Mouse (Mus musculus) CH12.LX (cell line): ENCODE measurements around the gene Hivep2. TPM values are rescaled to one million over a fixed set of nuclear protein-coding genes. Genes with fewer than 3 reads are reported as not detected.

Experiments used
- DNase-seq: peaks from one replicate; pipeline ENCODE4 v3.0.0-alpha.2; 2013; ENCODE audit errors: extremely low read depth
- H3K27ac ChIP-seq: 2 replicates; pipeline ENCODE4 v1.5.1; 2012; ENCODE audit warnings: low read depth, mild to moderate bottlenecking, control low read depth, moderate library complexity; ENCODE audit not compliant: insufficient read depth
- H3K27me3 ChIP-seq: replicated peaks from 2 replicates; pipeline ENCODE3; 2012; ENCODE audit warnings: inconsistent platforms
- H3K36me3 ChIP-seq, 2 experiments: replicated peaks in 1 of 2; 2 replicates each; pipeline versions ENCODE3 to v1.6.1; 2012; ENCODE audit warnings: inconsistent platforms in 1 of 2, low read length in 1 of 2, mild to moderate bottlenecking in 1 of 2, mixed read lengths in 1 of 2, moderate library complexity in 1 of 2; ENCODE audit not compliant: control insufficient read depth in 1 of 2, insufficient read depth in 1 of 2
- H3K4me1 ChIP-seq, 2 experiments: 2 replicates each; pipeline ENCODE4 v1.6.1; 2012; ENCODE audit warnings: inconsistent platforms in 1 of 2, moderate library complexity in 1 of 2; ENCODE audit not compliant: insufficient read depth in 2 of 2, control insufficient read depth in 1 of 2
- H3K4me2 ChIP-seq: 2 replicates; pipeline ENCODE4 v1.6.1; 2012; ENCODE audit warnings: low read depth, mild to moderate bottlenecking, control low read depth; ENCODE audit not compliant: poor library complexity, insufficient read depth, severe bottlenecking
- H3K4me3 ChIP-seq, 3 experiments: fragments of 150-350 bp in 1 of 3; sonication (generic) in 1 of 3; replicated peaks in 1 of 3; 2 replicates each; pipeline versions ENCODE3 to v1.5.1; 2011 to 2012; ENCODE audit warnings: low read depth in 2 of 3, low read length in 2 of 3, mild to moderate bottlenecking in 2 of 3, moderate library complexity in 2 of 3, control low read depth in 1 of 3, improper control_type of control experiment in 1 of 3, inconsistent platforms in 1 of 3, mixed read lengths in 1 of 3; ENCODE audit not compliant: poor library complexity in 1 of 3
- H3K79me2 ChIP-seq: replicated peaks from 2 replicates; pipeline ENCODE4 v1.6.1; 2012; ENCODE audit warnings: mild to moderate bottlenecking, moderate library complexity; ENCODE audit not compliant: control insufficient read depth, poor library complexity, insufficient read depth, severe bottlenecking; ENCODE audit errors: extremely low read depth
- H3K9ac ChIP-seq: 2 replicates; pipeline ENCODE4 v1.6.1; 2012; ENCODE audit warnings: low read depth, mild to moderate bottlenecking, control low read depth, moderate library complexity; ENCODE audit not compliant: insufficient read depth
- H3K9me3 ChIP-seq: replicated peaks from 2 replicates; pipeline ENCODE3; 2012; ENCODE audit warnings: low read length, inconsistent platforms, mixed read lengths
- BHLHE40 ChIP-seq: IDR thresholded peaks from 2 replicates; pipeline ENCODE4 v1.6.1; 2011; ENCODE audit warnings: mild to moderate bottlenecking, low read depth, low read length, improper control_type of control experiment
- CHD1 ChIP-seq: IDR thresholded peaks from 2 replicates; pipeline ENCODE4 v1.6.1; 2012; ENCODE audit warnings: low read depth, low read length, improper control_type of control experiment, inconsistent platforms
- CHD2 ChIP-seq: IDR thresholded peaks from 2 replicates; pipeline ENCODE4 v1.6.1; 2011; ENCODE audit warnings: low read length, improper control_type of control experiment
- ELF1 ChIP-seq: IDR thresholded peaks from 2 replicates; pipeline ENCODE4 v1.6.1; 2014; ENCODE audit warnings: low read depth, mild to moderate bottlenecking, inconsistent platforms, low read length, improper control_type of control experiment
- IRF4 ChIP-seq: IDR thresholded peaks from 2 replicates; pipeline ENCODE4 v1.6.1; 2014; ENCODE audit warnings: low read depth, mild to moderate bottlenecking, inconsistent platforms, low read length, improper control_type of control experiment
- JUN ChIP-seq: IDR thresholded peaks from 2 replicates; pipeline ENCODE4 v1.6.1; 2011; ENCODE audit warnings: low read depth, mild to moderate bottlenecking, low read length, improper control_type of control experiment, moderate library complexity; ENCODE audit not compliant: insufficient read depth
- KAT2A ChIP-seq: IDR thresholded peaks from 2 replicates; pipeline ENCODE4 v1.6.1; 2012; ENCODE audit warnings: low read length, improper control_type of control experiment, inconsistent platforms; ENCODE audit not compliant: insufficient replicate concordance
- MAFK ChIP-seq: IDR thresholded peaks from 2 replicates; pipeline ENCODE4 v1.6.1; 2011; ENCODE audit warnings: low read length, improper control_type of control experiment; ENCODE audit not compliant: insufficient replicate concordance
- MAX ChIP-seq: IDR thresholded peaks from 2 replicates; pipeline ENCODE4 v1.6.1; 2011; ENCODE audit warnings: low read length, improper control_type of control experiment
- MAZ ChIP-seq: IDR thresholded peaks from 2 replicates; pipeline ENCODE4 v1.6.1; 2012; ENCODE audit warnings: low read depth, mild to moderate bottlenecking, inconsistent platforms, low read length, improper control_type of control experiment, moderate library complexity
- MEF2A ChIP-seq: IDR thresholded peaks from 2 replicates; pipeline ENCODE4 v1.6.1; 2014; ENCODE audit warnings: low read depth, mild to moderate bottlenecking, inconsistent platforms, low read length, improper control_type of control experiment, borderline replicate concordance
- MXI1 ChIP-seq: IDR thresholded peaks from 2 replicates; pipeline ENCODE4 v1.6.1; 2011; ENCODE audit warnings: mild to moderate bottlenecking, low read depth, low read length, improper control_type of control experiment
- NELFE ChIP-seq: IDR thresholded peaks from 2 replicates; pipeline ENCODE4 v1.6.1; 2011; ENCODE audit warnings: low read depth, low read length, improper control_type of control experiment
- NRF1 ChIP-seq: IDR thresholded peaks from 2 replicates; pipeline ENCODE4 v1.6.1; 2014; ENCODE audit warnings: low read depth, mild to moderate bottlenecking, inconsistent platforms, low read length, improper control_type of control experiment, moderate library complexity
- PAX5 ChIP-seq: IDR thresholded peaks from 2 replicates; pipeline ENCODE4 v1.6.1; 2012; ENCODE audit warnings: low read length, inconsistent platforms, mixed read lengths
- POLR2A ChIP-seq: IDR thresholded peaks from 2 replicates; pipeline ENCODE4 v1.6.1; 2011; ENCODE audit warnings: low read depth, mild to moderate bottlenecking, improper control_type of control experiment, low read length
- POLR2AphosphoS2 ChIP-seq: IDR thresholded peaks from 2 replicates; pipeline ENCODE4 v1.6.1; 2011; ENCODE audit warnings: low read depth, low read length, improper control_type of control experiment
- RAD21 ChIP-seq: IDR thresholded peaks from 2 replicates; pipeline ENCODE4 v1.6.1; 2011; ENCODE audit warnings: low read depth, mild to moderate bottlenecking, low read length, improper control_type of control experiment, moderate library complexity
- SIN3A ChIP-seq: IDR thresholded peaks from 2 replicates; pipeline ENCODE4 v1.6.1; 2012; ENCODE audit warnings: low read length, improper control_type of control experiment, inconsistent platforms
- SMC3 ChIP-seq: IDR thresholded peaks from 2 replicates; pipeline ENCODE4 v1.6.1; 2011; ENCODE audit warnings: low read depth, low read length, improper control_type of control experiment
- TCF12 ChIP-seq: IDR thresholded peaks from 2 replicates; pipeline ENCODE4 v1.6.1; 2014; ENCODE audit warnings: low read depth, mild to moderate bottlenecking, inconsistent platforms, low read length, improper control_type of control experiment
- UBTF ChIP-seq: IDR thresholded peaks from 2 replicates; pipeline ENCODE4 v1.6.1; 2012; ENCODE audit warnings: low read depth, mild to moderate bottlenecking, inconsistent platforms, low read length, improper control_type of control experiment, moderate library complexity
- USF2 ChIP-seq: conservative IDR thresholded peaks from 2 replicates; pipeline ENCODE4 v1.6.1; 2011; ENCODE audit warnings: low read depth, low read length, improper control_type of control experiment
- ZMIZ1 ChIP-seq: IDR thresholded peaks from 2 replicates; pipeline ENCODE4 v1.6.1; 2012; ENCODE audit warnings: low read depth, mild to moderate bottlenecking, inconsistent platforms, low read length, improper control_type of control experiment
- ZNF384 ChIP-seq: IDR thresholded peaks from 2 replicates; pipeline ENCODE4 v1.6.1; 2012; ENCODE audit warnings: low read depth, low read length, improper control_type of control experiment, inconsistent platforms
- dilution Hi-C: fragments of 300-500 bp; cut with MboI; formaldehyde crosslinking; loops from 2 replicates; pipeline ENCODE4 v1.14.3; 2020; ENCODE audit warnings: low sequenced_read_pairs; ENCODE audit not compliant: extremely low pct_unique_long_range_greater_than_20kb, extremely low pct_ligation_motif_present
- in situ Hi-C: fragments of 300-500 bp; cut with MboI; formaldehyde crosslinking; loops from 3 replicates; pipeline ENCODE4 v1.14.3; 2019; ENCODE audit warnings: low sequenced_read_pairs, low pct_ligation_motif_present, low pct_unique_long_range_greater_than_20kb, mixed read lengths
- polyA plus RNA-seq: library from polyadenylated mRNA; unstranded; fragments of >175 nt; gene quantifications from 2 replicates; pipeline ENCODE4 v1.2.1, GENCODE M21; 2012; ENCODE audit warnings: low read depth; ENCODE audit not compliant: insufficient read length
- total RNA-seq, 2 experiments: library from RNA; depleted of rRNA; stranded (reverse); fragments of 300-350 nt in 1 of 2; fragments of >200 nt in 1 of 2; gene quantifications; 2 replicates each; pipeline ENCODE4 v1.2.3; 2012 to 2014

The Hivep2 gene
- total and polyA plus RNA-seq, 3 experiments = 0.59 to 2.7 (median 1.4) TPM

- in situ Hi-C loops (no loop called here), dilution Hi-C loops (no loop called here)
- no peak overlapping the region for H3K27ac ChIP-seq
- no peaks in the 10 kb centered on the region for H3K36me3 ChIP-seq
- no peak for DNase-seq
- no peaks in the 10 kb centered on the region for H3K27me3 ChIP-seq
- H3K9me3 ChIP-seq = no peaks in the 10 kb centered on the region
- no peak overlapping the region; the same call in 1 of the 2 replicates for H3K9ac ChIP-seq
- peaks cover 21 to 52% of the 10 kb centered on the region in 2 experiments for H3K4me1 ChIP-seq
- TF ChIP-seq ZMIZ1 = no peak
- no peak for TF ChIP-seq MAZ
- no peak for TF ChIP-seq CHD2
- TF ChIP-seq NRF1 = no peak
- no peak for TF ChIP-seq USF2
- no peak for TF ChIP-seq MAX
- no peak for TF ChIP-seq UBTF
- TF ChIP-seq ZNF384 = no peak
- TF ChIP-seq JUN = no peak
- no peak for TF ChIP-seq BHLHE40
- no peak for TF ChIP-seq SMC3
- no peak for TF ChIP-seq PAX5
- no peak for TF ChIP-seq IRF4
- no peak for TF ChIP-seq SIN3A
- no peak for TF ChIP-seq MAFK
- no peak for TF ChIP-seq KAT2A
- H3K4me3 ChIP-seq = no peak overlapping the region
- H3K4me2 ChIP-seq = peak overlapping the region; percentile 69
- H3K79me2 ChIP-seq = no peaks in the 10 kb centered on the region
Observed at GRCm38 (mm10) chr10:14054860-14055259, 89.0 kb downstream of the Hivep2 start.

DNA sequence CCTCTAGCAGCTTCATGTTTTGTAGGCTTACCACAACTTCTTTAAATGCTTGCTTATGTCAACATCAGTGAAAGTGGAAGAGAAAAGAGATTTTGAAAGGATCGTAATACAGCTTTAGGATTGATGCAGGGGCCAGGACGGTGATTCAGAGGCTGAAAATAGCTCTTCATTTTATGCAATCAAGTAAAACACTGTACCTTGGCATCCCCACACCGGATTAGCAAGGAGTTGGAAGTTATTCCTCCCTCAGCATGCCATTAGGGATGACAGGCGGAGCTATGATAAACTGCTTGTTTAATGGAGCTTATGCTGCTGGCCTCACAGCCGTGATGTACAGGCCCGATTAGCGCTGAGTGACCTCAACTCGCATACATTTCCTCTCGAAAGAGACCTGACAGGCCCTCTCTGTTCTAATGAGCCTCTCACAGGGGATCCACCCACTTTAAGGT lies 89.7 kb downstream of the Hivep2 start:
- dilution Hi-C loops = no loop called here
- Histone ChIP-seq H3K4me2 (peak overlapping the region; percentile 69), H3K36me3 (no peaks in the 10 kb centered on the region), H3K27me3 (no peaks in the 10 kb centered on the region), H3K4me1 (peaks cover 25 to 53% of the 10 kb centered on the region in 2 experiments), H3K9ac (peak overlapping the region; percentile 42), H3K27ac (peak overlapping the region; percentile 37; the same call in 1 of the 2 replicates), H3K4me3 (no peak overlapping the region)
- in situ Hi-C loops = no loop called here
- DNase-seq = no peak
- TF ChIP-seq SMC3 (no peak), ZNF384 (0 out of 2 replicates have a peak, but pooled peaks have one; percentile 27), POLR2AphosphoS2 (no peak), MAZ (no peak), UBTF (no peak), POLR2A (0 out of 2 replicates have a peak, but pooled peaks have one; percentile 16), CHD1 (0 out of 2 replicates have a peak, but pooled peaks have one; percentile 11), JUN (no peak), TCF12 (0 out of 2 replicates have a peak, but pooled peaks have one; percentile 33), IRF4 (no peak), MXI1 (no peak), USF2 (no peak), SIN3A (0 out of 2 replicates have a peak, but pooled peaks have one; percentile 32), MAFK (no peak), ELF1 (no peak), MAX (no peak), RAD21 (no peak), NELFE (no peak), MEF2A (peak; percentile 36; the same call in 1 of the 2 replicates)
- TF ChIP-seq, all 38 proteins: peak for 6
- no peaks in the 10 kb centered on the region for H3K79me2 ChIP-seq
- no peaks in the 10 kb centered on the region for H3K9me3 ChIP-seq
